Mouse (Mus musculus) ZHBTc4 (cell line): ENCODE data around the gene Abcb9.
A peak's percentile ranks its signal among the peaks of the same experiment; 100 is the strongest.

Experiments
- DNase-seq: peaks from one replicate; pipeline ENCODE4 v3.0.0-alpha.2; 2011; ENCODE audit warnings: low read depth, low spot score

Abcb9 gene

GRCm38 (mm10) chr5:124031068-124031955, 64.3 kb downstream of the Abcb9 start:
- peak; percentile 49 for DNase-seq

GRCm38 (mm10) chr5:124030386-124031067, 65.1 kb downstream of the Abcb9 start:
- no peak for DNase-seq

- no peak for DNase-seq
Observed at GRCm38 (mm10) chr5:124029220-124030035, 66.2 kb downstream of the Abcb9 start.

GRCm38 (mm10) chr5:124028680-124029079, 66.9 kb downstream of the Abcb9 start:
- no peak for DNase-seq

GRCm38 (mm10) chr5:124027702-124028470, 67.7 kb downstream of the Abcb9 start:
- DNase-seq, result no peak

GRCm38 (mm10) chr5:124026568-124026967, 69.0 kb downstream of the Abcb9 start:
- DNase-seq, result no peak

- no peak for DNase-seq
Observed at GRCm38 (mm10) chr5:124025587-124026441, 69.8 kb downstream of the Abcb9 start.

GRCm38 (mm10) chr5:124025146-124025545, 70.5 kb downstream of the Abcb9 start:
- no peak for DNase-seq

GRCm38 (mm10) chr5:124024677-124025076, 70.9 kb downstream of the Abcb9 start:
- no peak for DNase-seq

- no peak for DNase-seq
Observed at GRCm38 (mm10) chr5:124022365-124022764, 73.2 kb downstream of the Abcb9 start.

- no peak for DNase-seq
Observed at GRCm38 (mm10) chr5:124021701-124022100, 73.9 kb downstream of the Abcb9 start.

- DNase-seq, result no peak
Observed at GRCm38 (mm10) chr5:124021148-124021547, 74.5 kb downstream of the Abcb9 start.

- no peak for DNase-seq
Observed at GRCm38 (mm10) chr5:124019348-124020216, 76.0 kb downstream of the Abcb9 start.

GRCm38 (mm10) chr5:124018651-124019050, 76.9 kb downstream of the Abcb9 start:
- no peak for DNase-seq

GRCm38 (mm10) chr5:124017941-124018340, 77.7 kb downstream of the Abcb9 start:
- no peak for DNase-seq

- DNase-seq, result no peak
Observed at GRCm38 (mm10) chr5:124016291-124016821, 79.2 kb downstream of the Abcb9 start.

GRCm38 (mm10) chr5:124015727-124016126, 79.9 kb downstream of the Abcb9 start:
- DNase-seq, result no peak

- DNase-seq, result no peak
Observed at GRCm38 (mm10) chr5:124014791-124015251, 80.8 kb downstream of the Abcb9 start.

GRCm38 (mm10) chr5:124014180-124014579, 81.4 kb downstream of the Abcb9 start:
- no peak for DNase-seq
